Comparison of ENCODE assay signal across 19 mouse cellular contexts in the genomic region with DNA sequence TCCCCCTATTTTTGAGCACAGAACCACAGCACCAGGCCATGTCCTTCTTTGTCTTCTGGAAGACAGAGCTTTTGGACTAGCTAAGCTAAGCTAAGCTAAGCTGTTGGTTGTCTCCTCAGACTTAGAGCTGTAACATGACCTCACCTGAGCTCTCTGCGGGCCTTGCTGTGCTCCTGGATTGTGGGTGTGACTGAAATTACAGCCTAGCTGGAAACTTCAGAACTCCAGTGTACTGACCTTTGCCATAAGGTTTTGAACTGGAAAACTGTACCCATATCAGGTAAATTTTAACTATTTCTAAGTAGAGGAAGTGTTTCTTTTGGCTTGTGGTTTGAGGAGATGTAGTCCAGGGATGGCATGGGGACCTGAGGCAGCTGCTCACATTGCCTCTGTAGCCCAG. TPM values are rescaled to one million over a fixed set of nuclear protein-coding genes. Genes with fewer than 3 reads are reported as not detected.
A peak's percentile ranks its signal among the peaks of the same experiment; 100 is the strongest.
DNase-seq lines count a peak whose midpoint lies in the region; ATAC-seq and TF ChIP-seq lines count a peak whose summit lies in the region.
"Had no signal": no experiment of that assay in that cellular context is flagged by ENCODE, and none has a peak within 500 bp of the region (broad histone marks: within the 10 kb centered on the region; RNA-seq: fewer than 3 reads in every experiment).

No protein-coding gene starts in this region.

- no peak for TF ChIP-seq CTCF in intestine, postnatal 0 days (IDR thresholded peaks at IDR 0.05; ENCODE audit: low read depth)

- 35% methylated on average over 1 of the region's 1 CpGs for WGBS in intestine, postnatal 0 days
- WGBS in large intestine, adult 2 months = 33% methylated on average over 1 of the region's 1 CpGs

- 0 out of 2 replicates have a peak, but pooled peaks cover 4% of the 10 kb centered on the region for H3K4me1 ChIP-seq in brown adipose tissue, adult 24 weeks (ENCODE audit: control insufficient read depth, insufficient read depth, insufficient read length, low read length)
- peaks cover 14% of the 10 kb centered on the region; the same call in 1 of the 2 replicates for H3K4me1 ChIP-seq in intestine, postnatal 0 days (replicated peaks; ENCODE audit: control insufficient read depth, insufficient read depth, low read length)

- intact Hi-C loops in heart, postnatal 36 days (cut with DNase I) = no loop called here

- no peak overlapping the region for H3K9ac ChIP-seq in intestine, postnatal 0 days (ENCODE audit: low read depth, low read length)
- H3K9ac ChIP-seq: embryonic facial prominence, embryonic 12.5 days; hindbrain, embryonic 13.5 days; limb, embryonic 12.5 days; liver, embryonic 15.5 days had no signal

- DNase-seq in kidney, adult 8-10 months = peak; percentile 70 to 80
- no peak for DNase-seq in kidney, postnatal 4 days
- DNase-seq in large intestine, adult 2 months (ENCODE audit: low read depth, low spot score) = peak; percentile 35
- no peak for DNase-seq in heart, postnatal 36 days
- DNase-seq: adrenal gland, adult 2 months; cerebellum, adult 9-11 months; heart, postnatal 10 days; right cerebral cortex, postnatal 4 days had no signal

- ATAC-seq in intestine, postnatal 0 days = 0 out of 2 replicates have a peak, but pooled peaks have one; percentile 27
- ATAC-seq in activated CD4-positive, CD25-positive, alpha-beta regulatory T cell, adult 4 months = no peak
- ATAC-seq: forebrain, embryonic 16.5 days; inflammation-experienced regulatory T-cells, adult 6 months; lung, postnatal 0 days had no signal

- H3K4me3 ChIP-seq in brown adipose tissue, adult 24 weeks (ENCODE audit: insufficient read depth, low read depth, low read length) = no peak overlapping the region
- no peak overlapping the region for H3K4me3 ChIP-seq in intestine, postnatal 0 days (ENCODE audit: low read depth, low read length)
- H3K4me3 ChIP-seq: embryonic facial prominence, embryonic 12.5 days; heart, embryonic 10.5 days; hindbrain, embryonic 13.5 days; limb, embryonic 12.5 days; liver, embryonic 15.5 days had no signal

- no peaks in the 10 kb centered on the region for H3K9me3 ChIP-seq in intestine, postnatal 0 days (ENCODE audit: control insufficient read depth)
- H3K9me3 ChIP-seq: embryonic facial prominence, embryonic 12.5 days; heart, embryonic 10.5 days; hindbrain, embryonic 13.5 days; limb, embryonic 12.5 days; liver, embryonic 15.5 days had no signal

- no peak overlapping the region for H3K4me2 ChIP-seq in intestine, postnatal 0 days (replicated peaks; ENCODE audit: low read depth)
- H3K4me2 ChIP-seq: embryonic facial prominence, embryonic 12.5 days; hindbrain, embryonic 13.5 days; limb, embryonic 12.5 days; liver, embryonic 15.5 days had no signal

- 0 out of 2 replicates have a peak overlapping the region, but pooled peaks have one; percentile 28 for H3K27ac ChIP-seq in brown adipose tissue, adult 24 weeks (replicated peaks; ENCODE audit: low read depth, low read length)
- 0 out of 2 replicates have a peak overlapping the region, but pooled peaks have one; percentile 5 for H3K27ac ChIP-seq in intestine, postnatal 0 days (ENCODE audit: low read depth, low read length)
- H3K27ac ChIP-seq: embryonic facial prominence, embryonic 12.5 days; heart, embryonic 10.5 days; hindbrain, embryonic 13.5 days; limb, embryonic 12.5 days; liver, embryonic 15.5 days had no signal

- H3K36me3 ChIP-seq in intestine, postnatal 0 days (ENCODE audit: control insufficient read depth, insufficient read depth) = no peaks in the 10 kb centered on the region
- H3K36me3 ChIP-seq: embryonic facial prominence, embryonic 12.5 days; hindbrain, embryonic 13.5 days; limb, embryonic 12.5 days; liver, embryonic 15.5 days had no signal

- H3K27me3 ChIP-seq in intestine, postnatal 0 days (replicated peaks; ENCODE audit: control insufficient read depth, insufficient read depth, low read length) = no peaks in the 10 kb centered on the region
- H3K27me3 ChIP-seq: embryonic facial prominence, embryonic 12.5 days; hindbrain, embryonic 13.5 days; liver, embryonic 15.5 days had no signal

RNA-seq across cellular contexts. Expression of a gene that starts 5.6 kb away (rescaled TPM):
- polyA plus RNA-seq in brown adipose tissue, adult 24 weeks (2012; ENCODE audit: insufficient read depth, insufficient read length, missing spikeins) = 2.2 and 2.4 TPM in 2 replicates
- 12.6 and 15.0 TPM in 2 replicates for polyA plus RNA-seq in intestine, postnatal 0 days (2015; fragmentation: Nextera tagmentation; extraction: Ambion mirVana)
- polyA plus RNA-seq in large intestine, adult 2 months (2012; rRNA removed) = 4.7 and 12.9 TPM in 2 replicates
- total RNA-seq in heart, postnatal 36 days (2021) = 100 to 1,000 TPM; 203 to 236 TPM
- 10 to 100 TPM; 21.1 to 21.5 TPM for polyA plus RNA-seq in activated CD4-positive, CD25-positive, alpha-beta regulatory T cell, adult 4 months (2017; shearing (Covaris generic))

RNA-seq across cellular contexts. Expression of a gene that starts 34.7 kb away (rescaled TPM):
- polyA plus RNA-seq in brown adipose tissue, adult 24 weeks (2012; ENCODE audit: insufficient read depth, insufficient read length, missing spikeins) = 0.79 TPM in 1 of 2 replicates, not detected in the other
- 8.4 and 9.1 TPM in 2 replicates for polyA plus RNA-seq in intestine, postnatal 0 days (2015; fragmentation: Nextera tagmentation; extraction: Ambion mirVana)
- polyA plus RNA-seq in large intestine, adult 2 months (2012; rRNA removed) = 5.6 and 6.4 TPM in 2 replicates
- under 1 TPM; 0.78 to 0.79 TPM for total RNA-seq in heart, postnatal 36 days (2021)
- polyA plus RNA-seq in activated CD4-positive, CD25-positive, alpha-beta regulatory T cell, adult 4 months (2017; shearing (Covaris generic)) = 10 to 100 TPM; 14.8 to 15.7 TPM

Comparison
In these comparisons a context has a peak if more than half of its experiments do, and no peak if none do; other contexts are left out.
1. DNase-seq: peak in kidney, adult 8-10 months (2 of 2) and large intestine, adult 2 months (single experiment); none in kidney, postnatal 4 days (0 of 2) and heart, postnatal 36 days (0 of 2).